Mouse (Mus musculus) midbrain, embryonic 11.5 days (tissue): Measurements from ENCODE around the gene Ahcyl1. TPM values are rescaled to one million over a fixed set of nuclear protein-coding genes. Genes with fewer than 3 reads are reported as not detected.

Experiments
- ATAC-seq: fragments of 200-750 bp; cut with Nextera tagmentation; 2 replicates; pipeline ENCODE4 v1.8.0; 2017; ENCODE audit warnings: moderate TSS enrichment, moderate library complexity; ENCODE audit not compliant: low FRiP score
- DNase-seq: peaks from one replicate; pipeline ENCODE4 v3.0.0; 2015; ENCODE audit warnings: low spot score; ENCODE audit errors: missing footprints
- H3K27ac ChIP-seq: fragments of 300-500 bp; sonication (generic); 2 replicates; pipeline ENCODE4 v1.5.1; 2014; ENCODE audit warnings: low read depth, low read length
- H3K27me3 ChIP-seq: fragments of 300-500 bp; sonication (generic); 2 replicates; pipeline ENCODE4 v1.6.1; 2014; ENCODE audit warnings: mild to moderate bottlenecking, low read length, moderate library complexity, mixed read lengths; ENCODE audit not compliant: control insufficient read depth, insufficient read depth
- H3K36me3 ChIP-seq: fragments of 300-500 bp; sonication (generic); 2 replicates; pipeline ENCODE4 v1.6.1; 2014; ENCODE audit warnings: mild to moderate bottlenecking, low read length, moderate library complexity, mixed read lengths; ENCODE audit not compliant: control insufficient read depth, insufficient read depth
- H3K4me1 ChIP-seq: fragments of 300-500 bp; sonication (generic); 2 replicates; pipeline ENCODE4 v1.6.1; 2014; ENCODE audit warnings: low read length; ENCODE audit not compliant: control insufficient read depth, insufficient read depth
- H3K4me2 ChIP-seq: fragments of 300-500 bp; sonication (generic); 2 replicates; pipeline ENCODE4 v1.6.1; 2014; ENCODE audit warnings: mild to moderate bottlenecking, moderate library complexity
- H3K4me3 ChIP-seq: fragments of 300-500 bp; sonication (generic); 2 replicates; pipeline ENCODE4 v1.5.1; 2014; ENCODE audit warnings: low read depth, low read length
- H3K9ac ChIP-seq: fragments of 300-500 bp; sonication (generic); 2 replicates; pipeline ENCODE4 v1.6.1; 2014; ENCODE audit warnings: low read length
- H3K9me3 ChIP-seq: fragments of 300-500 bp; sonication (generic); 2 replicates; pipeline ENCODE4 v1.6.1; 2016; ENCODE audit warnings: low read length; ENCODE audit not compliant: control insufficient read depth
- whole genome bisulfite sequencing: fragments of 180-500 bp; shearing (Covaris S2); extraction: QIAGEN DNeasy Blood & Tissue Kit; methylation state at CpG from one replicate; pipeline ENCODE4 v1.1.7; 2014; 5-methylcytosine and 5-hydroxymethylcytosine counted together
- polyA plus RNA-seq: library from polyadenylated mRNA; unstranded; fragments of >200 nt; fragmentation: Nextera tagmentation; extraction: Ambion mirVana; gene quantifications from 2 replicates; pipeline ENCODE4 v1.2.1, GENCODE M21; 2014

Gene Ahcyl1
- polyA plus RNA-seq, 1 experiment from 2014 or later = 127 TPM

DNA sequence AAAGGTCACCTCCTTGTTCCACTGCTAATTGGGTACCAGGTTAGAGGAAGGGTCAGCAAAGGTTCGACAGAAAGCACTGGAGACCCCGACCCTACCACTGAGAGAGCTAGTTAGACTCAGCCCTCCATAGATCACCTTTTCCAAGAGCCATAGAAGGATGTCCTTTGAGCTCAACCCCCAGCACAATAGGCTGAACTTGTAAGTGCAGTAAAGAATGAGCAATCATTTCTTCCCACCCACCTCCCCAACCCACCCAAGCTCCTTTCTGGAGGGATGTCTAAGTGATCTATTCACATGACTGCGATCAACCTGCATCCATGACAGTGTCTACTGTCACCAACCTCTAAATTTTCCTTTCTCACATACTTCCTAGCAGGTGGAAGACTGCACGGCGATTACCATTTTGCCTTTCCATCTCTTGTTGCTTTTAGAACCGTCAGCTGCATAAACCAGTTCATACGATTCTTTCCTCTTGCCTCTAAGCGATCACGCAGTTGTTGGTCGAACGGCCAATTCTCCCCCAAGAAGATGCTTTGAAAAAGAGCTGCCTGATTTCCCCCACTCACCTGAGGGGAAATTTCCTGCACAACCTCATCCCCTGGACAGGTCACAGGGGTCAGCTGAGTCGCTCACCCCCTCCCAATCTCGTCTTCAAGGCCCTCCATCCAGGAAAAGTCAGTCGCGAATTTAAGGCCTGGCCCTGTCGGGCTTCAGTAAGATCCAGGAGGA lies 977 bp downstream of the Ahcyl1 start:
- DNase-seq (peak; percentile 90), ATAC-seq (no peak)
- 7% methylated on average over 16 of the region's 16 CpGs for WGBS
- H3K9me3 ChIP-seq = no peaks in the 10 kb centered on the region
- H3K9ac ChIP-seq = peak overlapping the region; percentile 98
- peaks cover 15% of the 10 kb centered on the region for H3K4me1 ChIP-seq
- H3K4me2 ChIP-seq = peak overlapping the region; percentile 86
- peak overlapping the region; percentile 92 for H3K4me3 ChIP-seq
- H3K27me3 ChIP-seq = no peaks in the 10 kb centered on the region
- H3K27ac ChIP-seq = peak overlapping the region; percentile 89
- no peaks in the 10 kb centered on the region for H3K36me3 ChIP-seq

DNA sequence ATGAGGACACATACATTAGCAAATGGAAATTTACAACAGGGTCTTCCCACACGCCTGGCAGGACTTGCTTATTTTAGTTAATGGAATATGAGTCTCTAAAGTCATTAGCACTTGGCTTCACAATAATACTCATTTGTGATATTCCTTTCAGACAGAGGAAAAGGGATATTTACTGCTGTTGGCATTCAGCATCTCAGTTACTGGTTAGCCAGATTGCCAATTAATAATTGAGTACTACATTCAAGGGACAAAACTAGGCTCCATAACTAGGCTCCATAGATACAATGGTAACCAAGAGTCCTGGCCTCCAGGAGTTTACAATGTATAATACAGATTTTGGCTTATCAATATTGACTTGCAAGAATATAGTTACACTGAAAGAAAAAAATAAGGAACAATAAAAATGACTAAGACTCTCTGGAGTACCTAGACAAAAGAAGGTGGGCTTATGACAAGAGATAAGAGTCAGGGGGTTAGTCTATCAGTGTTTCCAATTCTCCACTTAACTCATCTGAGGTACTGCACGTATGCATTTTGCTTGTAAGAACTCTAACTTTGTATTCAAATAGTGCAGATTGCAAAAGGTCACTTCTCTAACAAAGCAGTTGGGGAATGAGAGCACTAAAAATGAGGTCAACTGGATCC lies 2.0 kb downstream of the Ahcyl1 start:
- WGBS = 79% methylated on average over 2 of the region's 2 CpGs
- no peaks in the 10 kb centered on the region for H3K27me3 ChIP-seq
- no peak overlapping the region for H3K27ac ChIP-seq
- no peaks in the 10 kb centered on the region for H3K36me3 ChIP-seq
- no peaks in the 10 kb centered on the region for H3K9me3 ChIP-seq
- H3K4me2 ChIP-seq = peak overlapping the region; percentile 86
- no peak for ATAC-seq
- peaks cover 17% of the 10 kb centered on the region for H3K4me1 ChIP-seq
- peak overlapping the region; percentile 92 for H3K4me3 ChIP-seq
- DNase-seq = no peak
- H3K9ac ChIP-seq = peak overlapping the region; percentile 98; the same call in 1 of the 2 replicates

DNA sequence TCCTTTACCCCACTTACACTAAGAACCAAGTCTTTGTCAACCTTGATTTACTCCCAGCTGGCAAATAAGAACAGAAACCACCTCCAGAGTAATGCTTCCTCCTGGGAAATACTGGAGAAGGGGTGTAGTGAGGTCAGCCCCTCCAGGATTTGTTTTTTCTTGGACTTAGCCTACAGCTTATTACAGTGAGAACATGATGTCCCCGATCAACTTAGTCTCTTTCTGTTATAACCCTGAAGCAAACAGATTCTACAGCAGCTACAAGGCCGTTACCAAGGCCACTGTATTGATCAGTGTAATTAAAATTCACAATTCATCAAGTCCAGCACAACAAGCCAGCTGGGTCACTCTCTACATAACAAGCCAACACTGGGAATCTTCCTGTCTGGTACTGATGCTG lies 6.0 kb downstream of the Ahcyl1 start:
- no peaks in the 10 kb centered on the region for H3K9me3 ChIP-seq
- no peaks in the 10 kb centered on the region for H3K27me3 ChIP-seq
- peaks cover 15% of the 10 kb centered on the region for H3K4me1 ChIP-seq
- H3K36me3 ChIP-seq = no peaks in the 10 kb centered on the region
- H3K4me3 ChIP-seq = no peak overlapping the region
- no peak overlapping the region for H3K9ac ChIP-seq
- no peak overlapping the region for H3K4me2 ChIP-seq
- H3K27ac ChIP-seq = no peak overlapping the region
- ATAC-seq = peak; percentile 70
- no peak for DNase-seq
- 71% methylated on average over 2 of the region's 2 CpGs for WGBS

DNA sequence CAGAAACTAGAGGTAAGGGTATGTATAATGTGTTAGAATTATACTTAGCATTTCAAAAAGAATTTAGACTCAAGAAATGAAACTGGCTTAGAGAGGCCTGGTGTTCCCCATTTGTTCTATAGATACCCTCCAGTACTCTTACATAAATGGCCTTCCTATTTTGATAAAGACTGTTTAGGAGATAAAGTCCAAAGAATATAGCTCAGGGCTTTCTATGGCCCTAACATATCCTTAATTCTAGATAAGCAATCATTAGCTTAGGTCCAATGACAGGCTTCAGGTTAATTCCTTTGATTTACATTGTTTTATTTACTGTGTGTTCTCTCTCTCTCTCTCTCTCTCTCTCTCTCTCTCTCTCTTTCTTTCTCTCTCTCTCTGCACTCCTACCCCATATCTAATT lies 7.1 kb downstream of the Ahcyl1 start:
- DNase-seq (no peak), ATAC-seq (no peak)
- no peak overlapping the region for H3K4me2 ChIP-seq
- H3K27me3 ChIP-seq = no peaks in the 10 kb centered on the region
- H3K36me3 ChIP-seq = no peaks in the 10 kb centered on the region
- H3K9ac ChIP-seq = no peak overlapping the region
- no peak overlapping the region for H3K27ac ChIP-seq
- H3K4me1 ChIP-seq = peaks cover 9% of the 10 kb centered on the region
- H3K9me3 ChIP-seq = no peaks in the 10 kb centered on the region
- no peak overlapping the region for H3K4me3 ChIP-seq

DNA sequence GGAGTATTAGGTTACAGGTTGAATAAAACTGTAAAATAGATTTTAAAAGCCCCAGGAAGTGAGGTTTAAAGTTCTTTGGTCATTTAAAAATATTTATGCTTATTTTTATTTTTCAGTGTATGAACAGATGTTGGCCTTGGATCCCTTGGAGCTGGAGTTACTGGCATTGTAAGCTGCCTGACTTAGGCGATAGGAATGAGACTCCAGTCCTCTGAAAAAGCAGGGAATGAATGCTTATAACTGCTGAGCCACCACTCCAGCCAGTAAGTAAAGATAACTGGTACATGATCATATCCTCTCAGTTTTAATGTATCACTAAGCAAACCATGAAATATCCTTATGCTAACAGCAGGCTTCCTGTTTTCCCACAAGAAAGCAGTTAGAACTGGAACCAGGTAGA lies 8.1 kb downstream of the Ahcyl1 start:
- WGBS = 76% methylated on average over 1 of the region's 1 CpGs
- Histone ChIP-seq H3K4me1 (peaks cover 2% of the 10 kb centered on the region; the same call in 1 of the 2 replicates), H3K4me3 (no peak overlapping the region)

DNA sequence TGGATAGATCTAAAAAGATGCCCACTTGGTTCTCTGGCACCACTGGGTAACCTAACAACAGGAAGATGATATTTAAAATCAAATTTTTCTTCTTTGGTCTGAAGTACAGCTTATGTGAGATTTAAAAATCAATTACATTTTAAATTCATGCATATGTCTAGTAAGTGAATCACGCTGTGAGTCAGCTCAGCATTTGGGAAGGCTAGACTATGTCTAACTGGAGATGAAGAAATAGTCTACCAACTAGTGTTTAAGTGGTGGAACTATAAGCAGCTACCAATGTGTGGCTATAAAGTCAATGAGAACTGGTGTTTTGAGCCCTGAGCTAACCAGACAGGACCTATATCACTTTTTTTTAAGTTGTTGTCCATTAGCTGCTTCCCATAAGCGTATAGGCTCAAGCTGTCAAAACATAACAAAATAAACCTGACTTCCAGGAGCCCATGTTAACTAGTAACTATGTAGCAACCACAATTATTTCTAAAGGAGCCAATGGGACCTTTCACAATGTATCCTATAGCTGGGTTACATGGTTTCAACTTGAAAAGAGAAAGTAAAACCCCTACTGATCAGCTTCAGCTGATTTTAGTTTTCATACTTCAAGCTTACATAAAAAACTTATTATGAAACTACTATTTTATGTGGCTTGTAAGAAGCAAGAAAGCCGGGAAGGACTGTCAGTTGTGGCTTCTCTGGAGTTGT lies 9.9 kb downstream of the Ahcyl1 start:
- H3K4me2 ChIP-seq = no peak overlapping the region
- no peak overlapping the region for H3K4me3 ChIP-seq
- no peaks in the 10 kb centered on the region for H3K36me3 ChIP-seq
- no peak overlapping the region for H3K27ac ChIP-seq
- ATAC-seq (no peak), DNase-seq (no peak)
- H3K4me1 ChIP-seq = peaks cover 2% of the 10 kb centered on the region; the same call in 1 of the 2 replicates
- H3K27me3 ChIP-seq = no peaks in the 10 kb centered on the region
- no peak overlapping the region for H3K9ac ChIP-seq
- H3K9me3 ChIP-seq = no peaks in the 10 kb centered on the region
- 87% methylated on average over 3 of the region's 3 CpGs for WGBS

More for the DNA sequence above, 8.1 kb downstream of the Ahcyl1 start:
- Histone ChIP-seq H3K9ac (no peak overlapping the region), H3K9me3 (no peaks in the 10 kb centered on the region), H3K27me3 (no peaks in the 10 kb centered on the region), H3K27ac (no peak overlapping the region), H3K4me2 (no peak overlapping the region), H3K36me3 (no peaks in the 10 kb centered on the region)
- ATAC-seq = no peak
- no peak for DNase-seq

DNA sequence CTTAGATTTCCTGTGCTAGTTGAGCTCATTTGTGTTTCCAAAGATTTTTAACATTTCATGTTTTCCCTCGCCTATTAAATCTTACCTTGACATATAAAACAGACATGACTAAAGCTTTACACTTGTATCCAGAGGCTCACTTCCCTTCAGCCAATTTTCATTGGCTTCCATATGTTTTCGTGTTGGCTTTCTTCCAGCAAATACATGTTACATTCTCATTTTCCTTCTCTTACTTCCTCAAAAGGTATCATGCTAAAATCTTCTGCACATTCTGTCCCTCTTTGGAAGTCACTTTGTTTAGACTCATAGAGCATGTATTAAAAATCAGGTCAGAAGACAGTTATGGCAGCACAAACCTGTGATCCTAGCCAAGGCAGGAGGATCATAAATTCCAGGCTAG lies 10.7 kb downstream of the Ahcyl1 start:
- no peak overlapping the region for H3K4me2 ChIP-seq
- 86% methylated on average over 2 of the region's 2 CpGs for WGBS
- no peak for DNase-seq
- H3K9me3 ChIP-seq = no peaks in the 10 kb centered on the region
- no peaks in the 10 kb centered on the region for H3K27me3 ChIP-seq
- no peak for ATAC-seq
- H3K4me1 ChIP-seq = peaks cover 2% of the 10 kb centered on the region; the same call in 1 of the 2 replicates
- H3K36me3 ChIP-seq = no peaks in the 10 kb centered on the region
- H3K4me3 ChIP-seq = no peak overlapping the region
- no peak overlapping the region for H3K27ac ChIP-seq
- H3K9ac ChIP-seq = no peak overlapping the region

DNA sequence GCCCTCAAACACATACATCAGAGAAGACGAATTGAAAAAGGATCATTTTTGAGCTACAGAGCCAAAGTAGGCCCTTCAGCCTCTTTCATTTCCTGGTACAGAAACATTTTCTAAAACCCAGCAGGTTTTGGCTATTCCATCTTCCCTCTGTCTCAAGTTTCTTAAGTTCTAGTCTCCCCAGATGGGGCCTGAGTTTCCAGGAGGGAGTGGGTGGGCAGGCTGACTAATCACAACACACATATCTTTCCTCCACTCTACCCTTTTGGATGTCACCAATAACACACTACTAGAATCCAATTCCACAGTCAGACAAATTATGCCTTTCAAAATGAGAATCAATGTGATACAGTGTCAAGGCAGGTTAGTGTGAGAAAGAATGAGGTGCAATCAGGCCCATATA lies 12.8 kb downstream of the Ahcyl1 start:
- Histone ChIP-seq H3K36me3 (no peaks in the 10 kb centered on the region), H3K4me1 (no peaks in the 10 kb centered on the region), H3K9me3 (no peaks in the 10 kb centered on the region), H3K4me2 (no peak overlapping the region), H3K27ac (no peak overlapping the region), H3K27me3 (no peaks in the 10 kb centered on the region), H3K9ac (no peak overlapping the region), H3K4me3 (no peak overlapping the region)
- no peak for DNase-seq
- no peak for ATAC-seq
- WGBS = 88% methylated on average over 1 of the region's 1 CpGs
